Mouse (Mus musculus) heart, embryonic 14.5 days (tissue): ENCODE data around the gene Sprr1a. TPM values are rescaled to one million over a fixed set of nuclear protein-coding genes. Genes with fewer than 3 reads are reported as not detected.
"Not testable (repeated sequence)": the region's sequence is repeated elsewhere in the genome, so short reads cannot be mapped to it uniquely, and the experiment has no call there.

Source experiments
- ATAC-seq: fragments of 200-750 bp; cut with Nextera tagmentation; 2 replicates; pipeline ENCODE4 v1.8.0; 2017; ENCODE audit warnings: low read depth, moderate TSS enrichment; ENCODE audit not compliant: insufficient number of reproducible peaks, insufficient read depth, low FRiP score
- H3K27ac ChIP-seq, 2 experiments: fragments of 200-500 bp in 1 of 2; fragments of 300-500 bp in 1 of 2; sonication (generic) in 1 of 2; replicated peaks in 1 of 2; 2 replicates each; pipeline ENCODE4 v1.5.1; 2012 to 2014; ENCODE audit warnings: low read depth in 2 of 2, low read length in 2 of 2, control low read depth in 1 of 2, mild to moderate bottlenecking in 1 of 2, mixed read lengths in 1 of 2; ENCODE audit not compliant: control insufficient read depth in 1 of 2, insufficient read depth in 1 of 2
- H3K27me3 ChIP-seq: fragments of 300-500 bp; sonication (generic); 2 replicates; pipeline ENCODE4 v1.6.1; 2014; ENCODE audit warnings: mild to moderate bottlenecking, low read length, control low read depth; ENCODE audit not compliant: control insufficient read depth, insufficient read depth
- H3K36me3 ChIP-seq: fragments of 300-500 bp; sonication (generic); 2 replicates; pipeline ENCODE4 v1.6.1; 2014; ENCODE audit warnings: mild to moderate bottlenecking, control low read depth, low read length, mixed read lengths; ENCODE audit not compliant: control insufficient read depth, insufficient read depth
- H3K4me1 ChIP-seq, 2 experiments: fragments of 200-500 bp in 1 of 2; fragments of 300-500 bp in 1 of 2; sonication (generic) in 1 of 2; 2 replicates each; pipeline ENCODE4 v1.6.1; 2012 to 2014; ENCODE audit warnings: low read length in 2 of 2, control low read depth in 1 of 2, mixed read lengths in 1 of 2; ENCODE audit not compliant: control insufficient read depth in 2 of 2, insufficient read depth in 2 of 2
- H3K4me2 ChIP-seq: fragments of 300-500 bp; sonication (generic); 2 replicates; pipeline ENCODE4 v1.6.1; 2014; ENCODE audit warnings: mild to moderate bottlenecking, low read length
- H3K4me3 ChIP-seq, 2 experiments: fragments of 200-500 bp in 1 of 2; fragments of 300-500 bp in 1 of 2; sonication (generic) in 1 of 2; 2 replicates each; pipeline ENCODE4 v1.5.1; 2012 to 2014; ENCODE audit warnings: low read length in 2 of 2, mild to moderate bottlenecking in 2 of 2, control low read depth in 1 of 2, low read depth in 1 of 2, moderate library complexity in 1 of 2; ENCODE audit not compliant: control insufficient read depth in 1 of 2, insufficient read depth in 1 of 2
- H3K9ac ChIP-seq: fragments of 300-500 bp; sonication (generic); 2 replicates; pipeline ENCODE4 v1.6.1; 2014; ENCODE audit warnings: mild to moderate bottlenecking, low read length
- H3K9me3 ChIP-seq: fragments of 300-500 bp; sonication (generic); 2 replicates; pipeline ENCODE4 v1.6.1; 2016; ENCODE audit warnings: low read length, control low read depth; ENCODE audit not compliant: control insufficient read depth
- WGBS: fragments of 180-500 bp; shearing (Covaris S2); extraction: QIAGEN DNeasy Blood & Tissue Kit; methylation state at CpG from one replicate; pipeline ENCODE4 v1.1.7; 2014; 5-methylcytosine and 5-hydroxymethylcytosine counted together
- polyA plus RNA-seq: library from polyadenylated mRNA; unstranded; fragments of >200 nt; fragmentation: Nextera tagmentation; extraction: Ambion mirVana; gene quantifications from 2 replicates; pipeline ENCODE4 v1.2.1, GENCODE M21; 2014

Gene Sprr1a
- polyA plus RNA-seq, 1 experiment from 2014 or later: not detected

DNA sequence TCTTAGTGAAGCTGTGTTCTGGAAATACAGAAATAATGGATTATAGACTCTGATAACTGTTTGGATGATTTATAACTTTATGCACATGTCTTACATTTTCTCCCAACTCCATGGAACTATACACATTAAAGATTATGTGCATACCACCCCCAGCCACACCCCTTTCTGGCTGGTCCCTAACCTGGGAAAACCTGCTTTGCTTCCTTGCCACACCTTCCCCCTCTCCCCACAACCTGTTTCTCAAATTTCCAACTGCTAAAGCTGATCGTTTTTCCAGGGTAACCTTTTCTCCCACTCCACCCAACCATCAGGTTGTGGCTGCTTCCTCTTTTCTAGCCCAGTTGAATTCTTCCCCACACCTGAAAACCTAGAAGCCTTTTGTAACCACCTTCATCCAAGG lies 612 bp upstream of the Sprr1a start:
- 35% methylated on average over 1 of the region's 1 CpGs for WGBS
- Histone ChIP-seq H3K9ac (no peak overlapping the region), H3K27ac (no peak overlapping the region), H3K9me3 (no peaks in the 10 kb centered on the region), H3K27me3 (no peaks in the 10 kb centered on the region), H3K4me1 (no peaks in the 10 kb centered on the region), H3K4me2 (no peak overlapping the region), H3K36me3 (no peaks in the 10 kb centered on the region), H3K4me3 (no peak overlapping the region)
- no peak for ATAC-seq

DNA sequence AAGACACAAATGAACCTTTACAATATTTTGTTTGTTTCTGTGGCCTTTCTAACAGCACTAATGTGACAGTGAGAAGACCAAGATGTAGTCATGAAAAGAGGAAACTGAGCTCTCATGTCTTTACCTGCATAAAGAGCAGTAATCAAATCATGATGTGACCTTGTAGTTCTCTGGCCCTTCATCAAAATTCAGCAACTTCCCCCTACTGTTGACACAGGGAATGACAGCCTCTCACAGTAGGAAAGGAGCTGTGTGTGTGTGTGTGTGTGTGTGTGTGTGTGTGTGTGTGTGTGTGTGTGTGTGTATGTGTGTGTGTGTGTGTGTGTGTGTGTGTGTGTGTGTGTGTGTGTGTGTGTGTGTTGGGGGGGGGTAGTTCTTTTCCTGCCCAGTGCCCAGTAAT lies 4.4 kb downstream of the Sprr1a start:
- H3K9ac ChIP-seq, H3K36me3 ChIP-seq, ATAC-seq, H3K9me3 ChIP-seq, H3K4me3 ChIP-seq, H3K27ac ChIP-seq, H3K4me2 ChIP-seq, H3K4me1 ChIP-seq, H3K27me3 ChIP-seq: not testable (repeated sequence)

GRCm38 (mm10) chr3:92470111-92470510 lies 15.6 kb downstream of the Sprr1a start:
- no peaks in the 10 kb centered on the region for H3K36me3 ChIP-seq
- ATAC-seq: no peak
- 80% methylated on average over 2 of the region's 2 CpGs for WGBS
- no peak overlapping the region for H3K27ac ChIP-seq
- no peaks in the 10 kb centered on the region for H3K27me3 ChIP-seq
- no peak overlapping the region for H3K4me2 ChIP-seq
- no peak overlapping the region for H3K4me3 ChIP-seq
- H3K9ac ChIP-seq: no peak overlapping the region
- H3K9me3 ChIP-seq: no peaks in the 10 kb centered on the region
- H3K4me1 ChIP-seq: no peaks in the 10 kb centered on the region

- ATAC-seq: no peak
- no peak overlapping the region for H3K27ac ChIP-seq
- no peaks in the 10 kb centered on the region for H3K36me3 ChIP-seq
- no peak overlapping the region for H3K9ac ChIP-seq
- H3K4me3 ChIP-seq: no peak overlapping the region
- no peaks in the 10 kb centered on the region for H3K4me1 ChIP-seq
- H3K27me3 ChIP-seq: no peaks in the 10 kb centered on the region
- no peaks in the 10 kb centered on the region for H3K9me3 ChIP-seq
- no peak overlapping the region for H3K4me2 ChIP-seq
These were observed 18.3 kb downstream of the Sprr1a start for GRCm38 (mm10) chr3:92467424-92467823.

DNA sequence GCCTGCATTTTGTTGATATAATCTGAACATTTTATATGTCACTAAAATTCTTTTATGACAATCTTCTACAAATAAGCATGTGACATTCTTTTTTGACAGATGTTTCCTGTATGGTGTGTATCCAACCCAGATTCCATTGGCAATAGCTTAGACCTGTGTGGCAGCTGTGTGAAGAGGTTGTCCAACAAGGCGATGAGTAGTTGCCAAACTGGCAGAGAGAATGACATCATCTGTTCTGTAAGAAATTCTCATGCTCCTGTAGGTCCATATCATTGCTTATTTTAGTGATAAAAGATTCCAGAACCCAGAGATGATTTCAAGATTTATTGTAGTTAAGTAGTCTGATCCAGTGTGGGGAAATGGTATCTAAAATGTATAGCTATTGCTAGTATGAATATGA lies 19.1 kb downstream of the Sprr1a start:
- Histone ChIP-seq H3K27me3 (no peaks in the 10 kb centered on the region), H3K9me3 (no peaks in the 10 kb centered on the region), H3K4me3 (no peak overlapping the region), H3K27ac (no peak overlapping the region), H3K4me2 (no peak overlapping the region), H3K4me1 (no peaks in the 10 kb centered on the region), H3K36me3 (no peaks in the 10 kb centered on the region), H3K9ac (no peak overlapping the region)
- ATAC-seq: no peak
- WGBS: 64% methylated on average over 1 of the region's 1 CpGs

GRCm38 (mm10) chr3:92458620-92459019 lies 27.1 kb downstream of the Sprr1a start, which contains the start of gene Sprr3:
Gene Sprr3 (minus strand): TSS chr3:92458720.
- Histone ChIP-seq H3K27ac (no peak within 1 kb of the TSS), H3K9me3 (no peaks in the 10 kb centered on the region), H3K4me1 (no peaks in the 10 kb centered on the region), H3K4me2 (no peak within 1 kb of the TSS), H3K36me3 (no peaks in the 10 kb centered on the region), H3K9ac (no peak within 1 kb of the TSS), H3K4me3 (no peak within 1 kb of the TSS), H3K27me3 (no peaks in the 10 kb centered on the region)
- ATAC-seq: no peak
- 61% methylated on average over 2 of the region's 2 CpGs for WGBS

DNA sequence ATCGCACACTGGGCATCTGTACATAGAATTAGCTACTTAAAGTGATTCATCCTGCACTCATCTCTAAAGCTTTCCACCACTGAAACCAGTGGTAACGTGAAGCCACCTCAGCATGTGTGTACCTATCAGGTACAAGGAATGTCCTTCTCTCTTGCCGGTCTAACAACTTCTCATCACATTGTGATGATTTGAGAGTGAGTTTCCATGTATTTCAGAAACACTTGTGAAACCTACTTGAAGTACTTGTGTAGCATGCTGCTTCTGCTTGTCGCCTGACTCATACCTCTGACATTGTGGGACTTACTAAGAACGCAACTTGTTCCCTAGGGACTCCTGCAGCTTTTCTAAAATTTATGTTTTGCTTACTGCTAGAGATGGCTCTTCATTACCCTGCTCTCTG lies 30.5 kb downstream of the Sprr1a start:
- no peaks in the 10 kb centered on the region for H3K36me3 ChIP-seq
- no peaks in the 10 kb centered on the region for H3K9me3 ChIP-seq
- no peak for ATAC-seq
- no peak overlapping the region for H3K9ac ChIP-seq
- no peaks in the 10 kb centered on the region for H3K27me3 ChIP-seq
- WGBS: 44% methylated on average over 5 of the region's 5 CpGs
- no peak overlapping the region for H3K27ac ChIP-seq
- no peak overlapping the region for H3K4me2 ChIP-seq
- H3K4me3 ChIP-seq: no peak overlapping the region
- H3K4me1 ChIP-seq: no peaks in the 10 kb centered on the region

GRCm38 (mm10) chr3:92440177-92440576 lies 45.5 kb downstream of the Sprr1a start:
- H3K4me3 ChIP-seq: no peak overlapping the region
- no peak for ATAC-seq
- WGBS: 80% methylated on average over 3 of the region's 3 CpGs

More at GRCm38 (mm10) chr3:92440177-92440576, 45.5 kb downstream of the Sprr1a start:
- Histone ChIP-seq H3K9me3 (no peaks in the 10 kb centered on the region), H3K27ac (no peak overlapping the region), H3K36me3 (no peaks in the 10 kb centered on the region), H3K9ac (no peak overlapping the region), H3K4me2 (no peak overlapping the region), H3K27me3 (no peaks in the 10 kb centered on the region), H3K4me1 (no peaks in the 10 kb centered on the region)
